Mouse (Mus musculus): ENCODE data around the gene Ly6g6c. TPM values are rescaled to one million over a fixed set of nuclear protein-coding genes. Genes with fewer than 3 reads are reported as not detected.

Ly6g6c gene
- polyA plus RNA-seq, 1 experiment from 2014 or later: 0.16 TPM

- H3K27me3 ChIP-seq (ENCODE audit: control insufficient read depth, insufficient read depth, low read length): peaks cover 27% of the 10 kb centered on the region
- 82% methylated on average over 17 of the region's 17 CpGs for WGBS
- ATAC-seq (ENCODE audit: insufficient number of reproducible peaks, low FRiP score, low TSS enrichment, low read depth): no peak
Observed at GRCm38 (mm10) chr17:35068213-35068914, 3.2 kb downstream of the Ly6g6c start.

GRCm38 (mm10) chr17:35070556-35071229 is 5.5 kb downstream of the Ly6g6c start:
- Histone ChIP-seq H3K9me3 (ENCODE audit: control insufficient read depth, low read length) (no peaks in the 10 kb centered on the region), H3K4me1 (ENCODE audit: control insufficient read depth, insufficient read depth, low read length) (0 out of 2 replicates have a peak, but pooled peaks cover 2% of the 10 kb centered on the region), H3K9ac (ENCODE audit: low read length) (no peak overlapping the region), H3K27me3 (ENCODE audit: control insufficient read depth, insufficient read depth, low read length) (peaks cover 19% of the 10 kb centered on the region), H3K4me2 (ENCODE audit: low read depth, severe bottlenecking) (no peak overlapping the region), H3K4me3 (ENCODE audit: low read depth, low read length) (no peak overlapping the region), H3K36me3 (ENCODE audit: control insufficient read depth, insufficient read depth, low read length) (no peaks in the 10 kb centered on the region), H3K27ac (replicated peaks; ENCODE audit: low read depth, low read length) (no peak overlapping the region)
- DNase-seq (ENCODE audit: low spot score) (no peak), ATAC-seq (ENCODE audit: insufficient number of reproducible peaks, low FRiP score, low TSS enrichment, low read depth) (no peak)
- 66% methylated on average over 6 of the region's 6 CpGs for WGBS

More at GRCm38 (mm10) chr17:35068213-35068914, 3.2 kb downstream of the Ly6g6c start:
- H3K9ac ChIP-seq (ENCODE audit: low read length): no peak overlapping the region
- H3K9me3 ChIP-seq (ENCODE audit: control insufficient read depth, low read length): no peaks in the 10 kb centered on the region
- no peak overlapping the region for H3K4me2 ChIP-seq (ENCODE audit: low read depth, severe bottlenecking)
- H3K36me3 ChIP-seq (ENCODE audit: control insufficient read depth, insufficient read depth, low read length): no peaks in the 10 kb centered on the region
- H3K4me3 ChIP-seq (ENCODE audit: low read depth, low read length): no peak overlapping the region
- H3K4me1 ChIP-seq (ENCODE audit: control insufficient read depth, insufficient read depth, low read length): peaks cover 13% of the 10 kb centered on the region; the same call in 1 of the 2 replicates
- H3K27ac ChIP-seq (replicated peaks; ENCODE audit: low read depth, low read length): no peak overlapping the region
- no peak for DNase-seq (ENCODE audit: low spot score)

- Histone ChIP-seq H3K27ac (replicated peaks; ENCODE audit: low read depth, low read length) (no peak overlapping the region), H3K27me3 (ENCODE audit: control insufficient read depth, insufficient read depth, low read length) (peaks cover 12% of the 10 kb centered on the region), H3K9ac (ENCODE audit: low read length) (no peak overlapping the region; the same call in 1 of the 2 replicates), H3K36me3 (ENCODE audit: control insufficient read depth, insufficient read depth, low read length) (no peaks in the 10 kb centered on the region), H3K4me1 (ENCODE audit: control insufficient read depth, insufficient read depth, low read length) (0 out of 2 replicates have a peak, but pooled peaks cover 2% of the 10 kb centered on the region), H3K9me3 (ENCODE audit: control insufficient read depth, low read length) (no peaks in the 10 kb centered on the region), H3K4me2 (ENCODE audit: low read depth, severe bottlenecking) (no peak overlapping the region), H3K4me3 (ENCODE audit: low read depth, low read length) (no peak overlapping the region)
- no peak for ATAC-seq (ENCODE audit: insufficient number of reproducible peaks, low FRiP score, low TSS enrichment, low read depth)
- no peak for DNase-seq (ENCODE audit: low spot score)
- WGBS: 82% methylated on average over 9 of the region's 9 CpGs
Observed at GRCm38 (mm10) chr17:35071454-35071853, 6.3 kb downstream of the Ly6g6c start.

GRCm38 (mm10) chr17:35074097-35074496 is 8.9 kb downstream of the Ly6g6c start:
- no peaks in the 10 kb centered on the region for H3K36me3 ChIP-seq (ENCODE audit: control insufficient read depth, insufficient read depth, low read length)
- peaks cover 12% of the 10 kb centered on the region for H3K4me1 ChIP-seq (ENCODE audit: control insufficient read depth, insufficient read depth, low read length)
- H3K4me3 ChIP-seq (ENCODE audit: low read depth, low read length): no peak overlapping the region
- H3K27me3 ChIP-seq (ENCODE audit: control insufficient read depth, insufficient read depth, low read length): no peaks in the 10 kb centered on the region
- 38% methylated on average over 17 of the region's 17 CpGs for WGBS
- no peak overlapping the region for H3K27ac ChIP-seq (replicated peaks; ENCODE audit: low read depth, low read length)
- H3K9me3 ChIP-seq (ENCODE audit: control insufficient read depth, low read length): no peaks in the 10 kb centered on the region
- DNase-seq (ENCODE audit: low spot score): no peak
- H3K9ac ChIP-seq (ENCODE audit: low read length): no peak overlapping the region; the same call in 1 of the 2 replicates
- H3K4me2 ChIP-seq (ENCODE audit: low read depth, severe bottlenecking): no peak overlapping the region
- no peak for ATAC-seq (ENCODE audit: insufficient number of reproducible peaks, low FRiP score, low TSS enrichment, low read depth)

GRCm38 (mm10) chr17:35076507-35077176 is 11.5 kb downstream of the Ly6g6c start, which contains the start of gene Ly6g6e:
Gene Ly6g6e, plus strand, starts transcription at chr17:35076902.
- Histone ChIP-seq H3K4me1 (ENCODE audit: control insufficient read depth, insufficient read depth, low read length) (peaks cover 12% of the 10 kb centered on the region), H3K9me3 (ENCODE audit: control insufficient read depth, low read length) (no peaks in the 10 kb centered on the region), H3K4me3 (ENCODE audit: low read depth, low read length) (peak within 1 kb of the TSS; percentile 12; the same call in 1 of the 2 replicates), H3K9ac (ENCODE audit: low read length) (peak within 1 kb of the TSS; percentile 50), H3K36me3 (ENCODE audit: control insufficient read depth, insufficient read depth, low read length) (no peaks in the 10 kb centered on the region), H3K27me3 (ENCODE audit: control insufficient read depth, insufficient read depth, low read length) (no peaks in the 10 kb centered on the region), H3K27ac (replicated peaks; ENCODE audit: low read depth, low read length) (no peak within 1 kb of the TSS; the same call in 1 of the 2 replicates), H3K4me2 (ENCODE audit: low read depth, severe bottlenecking) (peak within 1 kb of the TSS; percentile 42)
- DNase-seq (ENCODE audit: low spot score): no peak
- no peak for ATAC-seq (ENCODE audit: insufficient number of reproducible peaks, low FRiP score, low TSS enrichment, low read depth)
- 19% methylated on average over 10 of the region's 10 CpGs for WGBS

DNA sequence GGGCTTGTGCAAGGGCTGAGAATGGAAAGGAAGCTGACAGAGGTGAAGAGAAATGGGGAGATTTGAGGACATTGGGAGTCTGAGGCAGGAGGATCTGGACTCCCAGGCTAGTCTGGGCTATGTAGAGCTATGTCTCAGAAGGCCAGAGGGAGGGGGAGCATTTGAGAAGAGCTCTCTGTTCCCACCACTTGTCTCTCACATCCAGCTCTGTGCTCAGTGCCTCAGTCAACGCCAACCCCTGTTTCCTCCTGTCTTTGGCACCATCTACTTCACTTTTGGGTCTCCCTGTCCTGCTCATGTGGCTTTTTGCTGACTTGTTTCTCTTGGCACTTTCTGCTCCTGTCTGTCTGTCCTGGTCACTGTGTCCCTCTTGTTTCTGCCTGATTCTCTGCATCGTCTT is 12.1 kb downstream of the Ly6g6c start:
- Histone ChIP-seq H3K4me2 (ENCODE audit: low read depth, severe bottlenecking) (peak overlapping the region; percentile 42), H3K4me3 (ENCODE audit: low read depth, low read length) (no peak overlapping the region), H3K27me3 (ENCODE audit: control insufficient read depth, insufficient read depth, low read length) (no peaks in the 10 kb centered on the region), H3K9ac (ENCODE audit: low read length) (no peak overlapping the region; the same call in 1 of the 2 replicates), H3K27ac (replicated peaks; ENCODE audit: low read depth, low read length) (no peak overlapping the region), H3K36me3 (ENCODE audit: control insufficient read depth, insufficient read depth, low read length) (no peaks in the 10 kb centered on the region), H3K4me1 (ENCODE audit: control insufficient read depth, insufficient read depth, low read length) (peaks cover 12% of the 10 kb centered on the region), H3K9me3 (ENCODE audit: control insufficient read depth, low read length) (no peaks in the 10 kb centered on the region)
- WGBS: 40% methylated on average over 2 of the region's 2 CpGs
- DNase-seq (ENCODE audit: low spot score) (no peak), ATAC-seq (ENCODE audit: insufficient number of reproducible peaks, low FRiP score, low TSS enrichment, low read depth) (no peak)

DNA sequence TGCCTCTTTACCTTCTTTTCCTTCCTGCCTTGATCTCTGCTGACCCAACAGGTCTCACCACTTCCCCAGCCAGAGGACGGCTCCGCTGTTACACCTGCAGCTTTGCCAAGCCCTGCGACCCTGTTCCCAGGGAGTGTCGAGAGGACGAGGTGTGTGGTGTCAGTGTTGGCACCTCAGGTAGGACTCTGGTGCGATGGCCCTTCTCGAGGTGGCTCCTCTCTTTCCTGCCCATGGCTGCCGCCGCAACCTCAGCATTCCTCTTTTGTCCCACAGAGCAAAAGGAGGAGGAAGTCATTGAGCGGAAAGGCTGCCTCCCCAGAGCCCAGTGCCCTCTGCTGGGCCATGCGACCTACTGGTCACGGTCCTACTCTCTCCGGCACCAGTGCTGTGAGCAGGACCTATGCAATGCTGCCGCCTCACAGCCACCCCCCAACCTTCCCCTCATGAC is 12.6 kb downstream of the Ly6g6c start, which contains the start of gene Ly6g6d:
Ly6g6d (minus strand) TSS at position 280 of the 448 bp plus-strand sequence.
- ATAC-seq (ENCODE audit: insufficient number of reproducible peaks, low FRiP score, low TSS enrichment, low read depth) (no peak), DNase-seq (ENCODE audit: low spot score) (no peak)
- Histone ChIP-seq H3K4me1 (ENCODE audit: control insufficient read depth, insufficient read depth, low read length) (peaks cover 12% of the 10 kb centered on the region), H3K27me3 (ENCODE audit: control insufficient read depth, insufficient read depth, low read length) (no peaks in the 10 kb centered on the region), H3K4me2 (ENCODE audit: low read depth, severe bottlenecking) (peak within 1 kb of the TSS; percentile 42), H3K9ac (ENCODE audit: low read length) (peak within 1 kb of the TSS; percentile 50), H3K4me3 (ENCODE audit: low read depth, low read length) (peak within 1 kb of the TSS; percentile 12; the same call in 1 of the 2 replicates), H3K27ac (replicated peaks; ENCODE audit: low read depth, low read length) (no peak within 1 kb of the TSS; the same call in 1 of the 2 replicates), H3K36me3 (ENCODE audit: control insufficient read depth, insufficient read depth, low read length) (no peaks in the 10 kb centered on the region), H3K9me3 (ENCODE audit: control insufficient read depth, low read length) (no peaks in the 10 kb centered on the region)
- WGBS: 12% methylated on average over 14 of the region's 14 CpGs

GRCm38 (mm10) chr17:35079778-35080177 is 14.6 kb downstream of the Ly6g6c start:
- Histone ChIP-seq H3K9me3 (ENCODE audit: control insufficient read depth, low read length) (no peaks in the 10 kb centered on the region), H3K27ac (replicated peaks; ENCODE audit: low read depth, low read length) (no peak overlapping the region), H3K4me1 (ENCODE audit: control insufficient read depth, insufficient read depth, low read length) (peaks cover 10% of the 10 kb centered on the region), H3K4me2 (ENCODE audit: low read depth, severe bottlenecking) (no peak overlapping the region), H3K27me3 (ENCODE audit: control insufficient read depth, insufficient read depth, low read length) (no peaks in the 10 kb centered on the region), H3K4me3 (ENCODE audit: low read depth, low read length) (no peak overlapping the region), H3K9ac (ENCODE audit: low read length) (no peak overlapping the region), H3K36me3 (ENCODE audit: control insufficient read depth, insufficient read depth, low read length) (no peaks in the 10 kb centered on the region)
- ATAC-seq (ENCODE audit: insufficient number of reproducible peaks, low FRiP score, low TSS enrichment, low read depth): no peak
- 70% methylated on average over 9 of the region's 9 CpGs for WGBS
- no peak for DNase-seq (ENCODE audit: low spot score)

Data from limb, embryonic 11.5 days (tissue).